Mouse (Mus musculus) small intestine, adult 2 months (tissue): Measurements from ENCODE around the gene Prrc2b.

Source experiments
- CTCF ChIP-seq: fragments of 200-500 bp; IDR thresholded peaks from 2 replicates; pipeline ENCODE4 v1.5.1; 2012; ENCODE audit warnings: low read depth, mild to moderate bottlenecking, control low read depth, inconsistent platforms, low read length, moderate library complexity, mixed read lengths; ENCODE audit not compliant: insufficient replicate concordance, insufficient read length; ENCODE audit errors: extremely low read depth
- POLR2A ChIP-seq: fragments of 200-500 bp; IDR thresholded peaks from 2 replicates; pipeline ENCODE4 v1.6.1; 2012; ENCODE audit warnings: low read depth, mild to moderate bottlenecking, control low read depth, inconsistent platforms, low read length, moderate library complexity

GRCm38 (mm10) chr2:32139377-32139776 is 11.5 kb upstream of the Prrc2b start:
- no peak for TF ChIP-seq CTCF
- no peak for TF ChIP-seq POLR2A
